Mouse (Mus musculus) intestine, embryonic 15.5 days (tissue): ENCODE measurements around the gene Ddx5. TPM values are rescaled to one million over a fixed set of nuclear protein-coding genes. Genes with fewer than 3 reads are reported as not detected.
"Not testable (repeated sequence)": the region's sequence is repeated elsewhere in the genome, so short reads cannot be mapped to it uniquely, and the experiment has no call there.

Experiments
- ATAC-seq: fragments of 200-750 bp; cut with Nextera tagmentation; 2 replicates; pipeline ENCODE4 v1.8.0; 2017; ENCODE audit warnings: moderate TSS enrichment, moderate library complexity
- H3K27ac ChIP-seq: fragments of 300-500 bp; sonication (generic); 2 replicates; pipeline ENCODE4 v1.5.1; 2015; ENCODE audit warnings: mild to moderate bottlenecking, inconsistent platforms
- H3K27me3 ChIP-seq: fragments of 300-500 bp; sonication (generic); replicated peaks from 2 replicates; pipeline ENCODE4 v1.6.1; 2015; ENCODE audit warnings: inconsistent platforms
- H3K36me3 ChIP-seq: fragments of 300-500 bp; sonication (generic); 2 replicates; pipeline ENCODE4 v1.6.1; 2015; ENCODE audit warnings: inconsistent platforms
- H3K4me1 ChIP-seq: fragments of 300-500 bp; sonication (generic); replicated peaks from 2 replicates; pipeline ENCODE4 v1.6.1; 2015; ENCODE audit warnings: inconsistent platforms
- H3K4me2 ChIP-seq: fragments of 300-500 bp; sonication (generic); replicated peaks from 2 replicates; pipeline ENCODE4 v1.6.1; 2015; ENCODE audit warnings: mild to moderate bottlenecking, inconsistent platforms
- H3K4me3 ChIP-seq: fragments of 300-500 bp; sonication (generic); replicated peaks from 2 replicates; pipeline ENCODE4 v1.5.1; 2015; ENCODE audit warnings: inconsistent platforms
- H3K9ac ChIP-seq: fragments of 300-500 bp; sonication (generic); 2 replicates; pipeline ENCODE4 v1.6.1; 2015; ENCODE audit warnings: inconsistent platforms
- H3K9me3 ChIP-seq: fragments of 300-500 bp; sonication (generic); 2 replicates; pipeline ENCODE4 v1.6.1; 2016; ENCODE audit warnings: inconsistent platforms
- WGBS: fragments of 180-500 bp; shearing (Covaris S2); methylation state at CpG from one replicate; pipeline ENCODE4 v1.1.7; 2015; 5-methylcytosine and 5-hydroxymethylcytosine counted together
- polyA plus RNA-seq: library from polyadenylated mRNA; unstranded; fragments of >200 nt; fragmentation: Nextera tagmentation; extraction: Ambion mirVana; gene quantifications from 2 replicates; pipeline ENCODE4 v1.2.1, GENCODE M21; 2015

Gene Ddx5
- polyA plus RNA-seq, 1 experiment from 2014 or later, result 283 TPM

GRCm38 (mm10) chr11:106816316-106816715 lies 27.3 kb upstream of the Ddx5 start:
- Histone ChIP-seq H3K27me3 (no peaks in the 10 kb centered on the region), H3K9me3 (no peaks in the 10 kb centered on the region), H3K9ac (no peak overlapping the region), H3K36me3 (peaks cover 27% of the 10 kb centered on the region), H3K27ac (no peak overlapping the region), H3K4me3 (no peak overlapping the region), H3K4me2 (no peak overlapping the region), H3K4me1 (no peaks in the 10 kb centered on the region; the same call in 1 of the 2 replicates)
- ATAC-seq, result no peak
- 76% methylated on average over 7 of the region's 7 CpGs for WGBS

GRCm38 (mm10) chr11:106815761-106816160 lies 26.8 kb upstream of the Ddx5 start:
- H3K36me3 ChIP-seq, result peaks cover 32% of the 10 kb centered on the region
- ATAC-seq, result no peak

GRCm38 (mm10) chr11:106815331-106815730 lies 26.3 kb upstream of the Ddx5 start:
- Histone ChIP-seq H3K9ac (no peak overlapping the region), H3K4me3 (no peak overlapping the region), H3K27ac (no peak overlapping the region), H3K36me3 (peaks cover 33% of the 10 kb centered on the region), H3K9me3 (no peaks in the 10 kb centered on the region), H3K4me1 (no peaks in the 10 kb centered on the region; the same call in 1 of the 2 replicates), H3K4me2 (no peak overlapping the region), H3K27me3 (no peaks in the 10 kb centered on the region)
- WGBS, result 95% methylated on average over 2 of the region's 2 CpGs
- no peak for ATAC-seq

More at GRCm38 (mm10) chr11:106815761-106816160, 26.8 kb upstream of the Ddx5 start:
- Histone ChIP-seq H3K4me2 (no peak overlapping the region), H3K27me3 (no peaks in the 10 kb centered on the region), H3K4me1 (no peaks in the 10 kb centered on the region; the same call in 1 of the 2 replicates), H3K9me3 (no peaks in the 10 kb centered on the region), H3K9ac (no peak overlapping the region), H3K27ac (no peak overlapping the region), H3K4me3 (no peak overlapping the region)
- 82% methylated on average over 2 of the region's 2 CpGs for WGBS

GRCm38 (mm10) chr11:106814601-106815320 lies 25.8 kb upstream of the Ddx5 start:
- Histone ChIP-seq H3K9me3 (no peaks in the 10 kb centered on the region), H3K4me1 (no peaks in the 10 kb centered on the region; the same call in 1 of the 2 replicates), H3K27ac (no peak overlapping the region), H3K4me3 (no peak overlapping the region), H3K36me3 (peaks cover 32% of the 10 kb centered on the region), H3K27me3 (no peaks in the 10 kb centered on the region), H3K4me2 (no peak overlapping the region), H3K9ac (no peak overlapping the region)
- WGBS, result 67% methylated on average over 14 of the region's 14 CpGs
- no peak for ATAC-seq

- Histone ChIP-seq H3K4me2 (no peak overlapping the region), H3K4me3 (no peak overlapping the region), H3K9ac (no peak overlapping the region), H3K36me3 (peaks cover 28% of the 10 kb centered on the region), H3K27me3 (no peaks in the 10 kb centered on the region), H3K4me1 (no peaks in the 10 kb centered on the region), H3K27ac (peak overlapping the region; percentile 68), H3K9me3 (no peaks in the 10 kb centered on the region)
- 75% methylated on average over 7 of the region's 7 CpGs for WGBS
- ATAC-seq, result peak; percentile 92
These were observed 23.6 kb upstream of the Ddx5 start for GRCm38 (mm10) chr11:106812410-106813136.

- not testable (repeated sequence) for H3K4me3 ChIP-seq, H3K9me3 ChIP-seq, H3K4me1 ChIP-seq, H3K4me2 ChIP-seq, H3K27ac ChIP-seq, H3K27me3 ChIP-seq, H3K9ac ChIP-seq, ATAC-seq
- WGBS, result 83% methylated on average over 1 of the region's 1 CpGs
- peaks cover 23% of the 10 kb centered on the region for H3K36me3 ChIP-seq
These were observed 18.5 kb upstream of the Ddx5 start for GRCm38 (mm10) chr11:106807442-106807841.

GRCm38 (mm10) chr11:106802069-106802627 lies 13.2 kb upstream of the Ddx5 start:
- no peaks in the 10 kb centered on the region for H3K27me3 ChIP-seq
- WGBS, result 80% methylated on average over 10 of the region's 10 CpGs
- no peak overlapping the region for H3K9ac ChIP-seq
- H3K36me3 ChIP-seq, result peaks cover 31% of the 10 kb centered on the region
- no peak overlapping the region for H3K27ac ChIP-seq
- H3K4me2 ChIP-seq, result no peak overlapping the region
- no peak overlapping the region for H3K4me3 ChIP-seq
- no peaks in the 10 kb centered on the region for H3K4me1 ChIP-seq
- ATAC-seq, result no peak
- H3K9me3 ChIP-seq, result no peaks in the 10 kb centered on the region

GRCm38 (mm10) chr11:106795679-106796078 lies 6.7 kb upstream of the Ddx5 start:
- H3K36me3 ChIP-seq, result peaks cover 21% of the 10 kb centered on the region
- WGBS, result 58% methylated on average over 9 of the region's 9 CpGs
- no peak; the same call in 1 of the 2 replicates for ATAC-seq

GRCm38 (mm10) chr11:106793846-106794245 lies 4.9 kb upstream of the Ddx5 start:
- Histone ChIP-seq H3K4me2 (no peak overlapping the region), H3K36me3 (peaks cover 18% of the 10 kb centered on the region), H3K27ac (no peak overlapping the region), H3K9me3 (no peaks in the 10 kb centered on the region), H3K4me1 (no peaks in the 10 kb centered on the region), H3K27me3 (no peaks in the 10 kb centered on the region), H3K9ac (no peak overlapping the region), H3K4me3 (no peak overlapping the region)
- 76% methylated on average over 4 of the region's 4 CpGs for WGBS
- ATAC-seq, result no peak

More at GRCm38 (mm10) chr11:106795679-106796078, 6.7 kb upstream of the Ddx5 start:
- no peaks in the 10 kb centered on the region for H3K27me3 ChIP-seq
- no peak overlapping the region for H3K4me3 ChIP-seq
- H3K27ac ChIP-seq, result no peak overlapping the region
- H3K9me3 ChIP-seq, result no peaks in the 10 kb centered on the region
- no peaks in the 10 kb centered on the region for H3K4me1 ChIP-seq
- no peak overlapping the region for H3K4me2 ChIP-seq
- no peak overlapping the region for H3K9ac ChIP-seq

GRCm38 (mm10) chr11:106789649-106790048 lies 664 bp upstream of the Ddx5 start:
- H3K4me2 ChIP-seq, result peak overlapping the region; percentile 64
- H3K4me3 ChIP-seq, result peak overlapping the region; percentile 88
- H3K4me1 ChIP-seq, result peaks cover 4% of the 10 kb centered on the region; the same call in 1 of the 2 replicates
- 0% methylated on average over 6 of the region's 6 CpGs for WGBS
- no peaks in the 10 kb centered on the region for H3K27me3 ChIP-seq
- ATAC-seq, result no peak
- H3K27ac ChIP-seq, result peak overlapping the region; percentile 100
- H3K9ac ChIP-seq, result peak overlapping the region; percentile 79
- H3K36me3 ChIP-seq, result peaks cover 8% of the 10 kb centered on the region
- no peaks in the 10 kb centered on the region for H3K9me3 ChIP-seq

GRCm38 (mm10) chr11:106788026-106788774 lies 785 bp downstream of the Ddx5 start:
- Histone ChIP-seq H3K4me3 (peak overlapping the region; percentile 88), H3K9ac (peak overlapping the region; percentile 96), H3K9me3 (no peaks in the 10 kb centered on the region), H3K27me3 (no peaks in the 10 kb centered on the region), H3K4me1 (peaks cover 4% of the 10 kb centered on the region; the same call in 1 of the 2 replicates), H3K36me3 (peaks cover 8% of the 10 kb centered on the region), H3K27ac (peak overlapping the region; percentile 100), H3K4me2 (peak overlapping the region; percentile 64)
- WGBS, result under 1% methylated on average over 79 of the region's 79 CpGs
- peak; percentile 88 for ATAC-seq
